Mouse (Mus musculus) C2C12 (cell line): ENCODE results near the gene Sgsh.

Source experiments
- CEBPB ChIP-seq: IDR thresholded peaks from one replicate; pipeline ENCODE4 v1.6.1; 2011; ENCODE audit warnings: low read depth, mild to moderate bottlenecking, control low read depth, moderate library complexity
- CTCF ChIP-seq: IDR thresholded peaks from one replicate; pipeline ENCODE4 v1.5.1; 2011; ENCODE audit not compliant: control insufficient read depth, insufficient read depth, insufficient read length
- FOSL1 ChIP-seq: IDR thresholded peaks from one replicate; pipeline ENCODE4 v1.8.0; 2011; ENCODE audit warnings: mild to moderate bottlenecking, low read length; ENCODE audit not compliant: poor library complexity, insufficient read depth, severe bottlenecking
- MAX ChIP-seq: IDR thresholded peaks from one replicate; pipeline ENCODE4 v1.6.1; 2011; ENCODE audit warnings: mild to moderate bottlenecking, control low read depth
- MYOD1 ChIP-seq: IDR thresholded peaks from one replicate; pipeline ENCODE4 v1.6.1; 2011; ENCODE audit warnings: low read depth; ENCODE audit not compliant: control insufficient read depth, insufficient read length
- MYOG ChIP-seq: IDR thresholded peaks from one replicate; pipeline ENCODE4 v1.6.1; 2011; ENCODE audit not compliant: control insufficient read depth, insufficient read length; ENCODE audit errors: extremely low read depth
- USF1 ChIP-seq: IDR thresholded peaks from one replicate; pipeline ENCODE4 v1.6.1; 2011; ENCODE audit warnings: low read depth, mild to moderate bottlenecking, control low read depth, moderate library complexity

DNA sequence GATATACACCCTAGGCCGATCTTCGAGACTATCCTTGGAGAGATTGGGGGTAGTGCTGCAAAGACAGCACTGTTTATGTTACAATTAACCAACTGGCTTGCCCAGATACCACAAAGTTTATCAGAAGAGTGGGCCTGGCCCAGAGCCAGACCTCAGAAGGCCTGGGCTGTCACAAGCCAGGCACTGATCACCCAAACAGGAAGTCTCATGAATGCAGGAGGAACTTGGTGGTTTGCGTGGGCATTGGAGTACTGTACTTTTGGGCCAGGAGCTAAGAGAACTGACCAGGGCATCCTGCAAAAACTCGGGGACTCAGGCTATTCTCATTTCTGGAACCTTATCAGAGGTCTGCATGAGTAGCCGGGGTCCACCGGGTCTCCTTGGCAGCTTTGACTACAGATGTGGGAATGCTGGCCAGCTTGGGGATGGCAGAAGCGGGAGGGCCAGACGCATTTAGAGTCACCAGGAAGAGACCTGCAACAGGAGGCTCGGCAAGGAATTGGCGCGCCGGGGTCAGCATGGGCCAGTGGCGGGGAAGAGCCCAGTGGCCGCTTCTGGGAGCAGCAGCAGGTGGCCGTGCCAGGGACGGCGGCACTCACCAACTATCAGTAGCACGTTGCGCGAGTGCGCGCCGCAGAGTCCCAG is 416 bp downstream of the Sgsh start:
- TF ChIP-seq CTCF (no peak), MAX (no peak), FOSL1 (no peak), CEBPB (no peak), USF1 (no peak), MYOG (no peak), MYOD1 (no peak)
